Mouse (Mus musculus) intestine, postnatal 0 days (tissue): ENCODE measurements around the gene Mex3d. TPM values are rescaled to one million over a fixed set of nuclear protein-coding genes. Genes with fewer than 3 reads are reported as not detected.

Experiments used
- ATAC-seq: fragments of 200-750 bp; cut with Nextera tagmentation; 2 replicates; pipeline ENCODE4 v1.8.0; 2017; ENCODE audit warnings: mild to moderate bottlenecking, moderate TSS enrichment, moderate library complexity
- H3K27ac ChIP-seq: fragments of 300-500 bp; sonication (generic); 2 replicates; pipeline ENCODE4 v1.5.1; 2014; ENCODE audit warnings: mild to moderate bottlenecking, low read depth, low read length, moderate library complexity
- H3K27me3 ChIP-seq: fragments of 300-500 bp; sonication (generic); replicated peaks from 2 replicates; pipeline ENCODE4 v1.6.1; 2014; ENCODE audit warnings: low read length, mixed read lengths; ENCODE audit not compliant: control insufficient read depth, insufficient read depth
- H3K36me3 ChIP-seq: fragments of 300-500 bp; sonication (generic); 2 replicates; pipeline ENCODE4 v1.6.1; 2014; ENCODE audit warnings: mild to moderate bottlenecking, moderate library complexity; ENCODE audit not compliant: control insufficient read depth, insufficient read depth
- H3K4me1 ChIP-seq: fragments of 300-500 bp; sonication (generic); replicated peaks from 2 replicates; pipeline ENCODE4 v1.6.1; 2014; ENCODE audit warnings: antibody characterized with exemption, low read length, mixed read lengths; ENCODE audit not compliant: control insufficient read depth, insufficient read depth
- H3K4me2 ChIP-seq: fragments of 300-500 bp; sonication (generic); replicated peaks from 2 replicates; pipeline ENCODE4 v1.6.1; 2014; ENCODE audit warnings: low read depth, mild to moderate bottlenecking, moderate library complexity
- H3K4me3 ChIP-seq: fragments of 300-500 bp; sonication (generic); 2 replicates; pipeline ENCODE4 v1.5.1; 2014; ENCODE audit warnings: low read depth, low read length
- H3K9ac ChIP-seq: fragments of 300-500 bp; sonication (generic); 2 replicates; pipeline ENCODE4 v1.6.1; 2014; ENCODE audit warnings: mild to moderate bottlenecking, low read depth, low read length
- H3K9me3 ChIP-seq: fragments of 300-500 bp; sonication (generic); 2 replicates; pipeline ENCODE4 v1.6.1; 2016; ENCODE audit warnings: mixed run types; ENCODE audit not compliant: control insufficient read depth
- CTCF ChIP-seq: sonication (generic); IDR thresholded peaks from 2 replicates; pipeline ENCODE4 v1.5.1; 2016; ENCODE audit warnings: low read depth, mild to moderate bottlenecking, control low read depth, antibody characterized with exemption, moderate library complexity
- WGBS: fragments of 180-500 bp; shearing (Covaris S2); extraction: QIAGEN DNeasy Blood & Tissue Kit; methylation state at CpG from one replicate; pipeline ENCODE4 v1.1.7; 2014; 5-methylcytosine and 5-hydroxymethylcytosine counted together
- polyA plus RNA-seq: library from polyadenylated mRNA; unstranded; fragments of >200 nt; fragmentation: Nextera tagmentation; extraction: Ambion mirVana; gene quantifications from 2 replicates; pipeline ENCODE4 v1.2.1, GENCODE M21; 2015

The Mex3d gene
- polyA plus RNA-seq, 1 experiment from 2014 or later = 4.2 TPM

GRCm38 (mm10) chr10:80417841-80418240, 30.4 kb upstream of the Mex3d start:
- H3K9ac ChIP-seq = no peak overlapping the region
- H3K4me1 ChIP-seq = peaks cover 9% of the 10 kb centered on the region; the same call in 1 of the 2 replicates
- peak overlapping the region; percentile 52; the same call in 1 of the 2 replicates for H3K4me2 ChIP-seq
- no peak for TF ChIP-seq CTCF
- no peak overlapping the region for H3K4me3 ChIP-seq
- peaks cover 79% of the 10 kb centered on the region for H3K36me3 ChIP-seq
- H3K27ac ChIP-seq = peak overlapping the region; percentile 28; the same call in 1 of the 2 replicates
- no peaks in the 10 kb centered on the region for H3K9me3 ChIP-seq
- H3K27me3 ChIP-seq = no peaks in the 10 kb centered on the region
- no peak for ATAC-seq
- WGBS = 93% methylated on average over 1 of the region's 1 CpGs

- Histone ChIP-seq H3K4me1 (peaks cover 9% of the 10 kb centered on the region; the same call in 1 of the 2 replicates), H3K4me2 (no peak overlapping the region), H3K4me3 (no peak overlapping the region), H3K27me3 (no peaks in the 10 kb centered on the region), H3K36me3 (peaks cover 84% of the 10 kb centered on the region), H3K27ac (no peak overlapping the region; the same call in 1 of the 2 replicates), H3K9ac (no peak overlapping the region), H3K9me3 (no peaks in the 10 kb centered on the region)
- WGBS = 90% methylated on average over 10 of the region's 10 CpGs
- no peak for TF ChIP-seq CTCF
- no peak for ATAC-seq
Measured at GRCm38 (mm10) chr10:80417371-80417770, 29.9 kb upstream of the Mex3d start.

GRCm38 (mm10) chr10:80415566-80415965, 28.1 kb upstream of the Mex3d start:
- Histone ChIP-seq H3K27ac (no peak overlapping the region), H3K4me3 (no peak overlapping the region), H3K27me3 (no peaks in the 10 kb centered on the region), H3K4me1 (peaks cover 9% of the 10 kb centered on the region; the same call in 1 of the 2 replicates), H3K9me3 (no peaks in the 10 kb centered on the region), H3K9ac (no peak overlapping the region), H3K4me2 (no peak overlapping the region), H3K36me3 (peaks cover 89% of the 10 kb centered on the region)
- no peak for ATAC-seq
- 94% methylated on average over 7 of the region's 7 CpGs for WGBS
- no peak for TF ChIP-seq CTCF

GRCm38 (mm10) chr10:80412656-80413541, 25.4 kb upstream of the Mex3d start:
- Histone ChIP-seq H3K9ac (no peak overlapping the region), H3K27me3 (no peaks in the 10 kb centered on the region), H3K36me3 (peaks cover 88% of the 10 kb centered on the region), H3K4me3 (no peak overlapping the region), H3K4me1 (no peaks in the 10 kb centered on the region; the same call in 1 of the 2 replicates), H3K9me3 (no peaks in the 10 kb centered on the region), H3K4me2 (no peak overlapping the region), H3K27ac (peak overlapping the region; percentile 21; the same call in 1 of the 2 replicates)
- TF ChIP-seq CTCF = no peak
- no peak for ATAC-seq
- 75% methylated on average over 44 of the region's 44 CpGs for WGBS

GRCm38 (mm10) chr10:80407924-80408323, 20.5 kb upstream of the Mex3d start:
- no peak for TF ChIP-seq CTCF
- Histone ChIP-seq H3K4me2 (no peak overlapping the region), H3K36me3 (peaks cover 47% of the 10 kb centered on the region), H3K27ac (no peak overlapping the region), H3K4me1 (0 out of 2 replicates have a peak, but pooled peaks cover 5% of the 10 kb centered on the region), H3K9ac (no peak overlapping the region), H3K4me3 (no peak overlapping the region), H3K9me3 (no peaks in the 10 kb centered on the region), H3K27me3 (no peaks in the 10 kb centered on the region)
- 41% methylated on average over 4 of the region's 4 CpGs for WGBS
- ATAC-seq = no peak

GRCm38 (mm10) chr10:80406684-80407501, 19.4 kb upstream of the Mex3d start, which contains the start of gene Uqcr11:
Uqcr11 (minus strand) TSS chr10:80406830.
- no peak for TF ChIP-seq CTCF
- Histone ChIP-seq H3K4me3 (peak within 1 kb of the TSS; percentile 83), H3K36me3 (peaks cover 45% of the 10 kb centered on the region), H3K27me3 (no peaks in the 10 kb centered on the region), H3K4me2 (peak within 1 kb of the TSS; percentile 87), H3K9me3 (no peaks in the 10 kb centered on the region), H3K27ac (peak within 1 kb of the TSS; percentile 67), H3K9ac (peak within 1 kb of the TSS; percentile 75), H3K4me1 (0 out of 2 replicates have a peak, but pooled peaks cover 5% of the 10 kb centered on the region)
- ATAC-seq = peak; percentile 60
- WGBS = under 1% methylated on average over 27 of the region's 27 CpGs
